Mouse (Mus musculus): ENCODE measurements around the gene Gm973. TPM values are rescaled to one million over a fixed set of nuclear protein-coding genes. Genes with fewer than 3 reads are reported as not detected.
A peak's percentile ranks its signal among the peaks of the same experiment; 100 is the strongest.

The Gm973 gene
- total RNA-seq, 2 experiments from 2014 or later, result 1.9 to 2.2 TPM

GRCm38 (mm10) chr1:59491517-59491916, 24.5 kb upstream of the Gm973 start:
- no peak for DNase-seq (ENCODE audit: low spot score in 2 of 2)

GRCm38 (mm10) chr1:59492432-59492831, 23.6 kb upstream of the Gm973 start:
- no peak for DNase-seq (ENCODE audit: low spot score in 2 of 2)

GRCm38 (mm10) chr1:59495970-59496369, 20.1 kb upstream of the Gm973 start:
- DNase-seq (ENCODE audit: low spot score in 2 of 2), result no peak

GRCm38 (mm10) chr1:59497741-59498613, 18.1 kb upstream of the Gm973 start:
- no peak for DNase-seq (ENCODE audit: low spot score in 2 of 2)

- DNase-seq (ENCODE audit: low spot score in 2 of 2), result no peak
These were observed 16.7 kb upstream of the Gm973 start for GRCm38 (mm10) chr1:59499327-59499726.

- no peak for DNase-seq (ENCODE audit: low spot score in 2 of 2)
These were observed 13.7 kb upstream of the Gm973 start for GRCm38 (mm10) chr1:59502355-59502754.

- DNase-seq (ENCODE audit: low spot score in 2 of 2), result no peak
These were observed 12.3 kb upstream of the Gm973 start for GRCm38 (mm10) chr1:59503659-59504301.

GRCm38 (mm10) chr1:59504302-59504700, 11.8 kb upstream of the Gm973 start:
- no peak for DNase-seq (ENCODE audit: low spot score in 2 of 2)

- peak in 1 of 2 experiments; percentile 22 for DNase-seq (ENCODE audit: low spot score in 2 of 2)
These were observed 7.5 kb upstream of the Gm973 start for GRCm38 (mm10) chr1:59508463-59509139.

- DNase-seq (ENCODE audit: low spot score in 2 of 2), result no peak
These were observed 4.3 kb upstream of the Gm973 start for GRCm38 (mm10) chr1:59511566-59512270.

GRCm38 (mm10) chr1:59520226-59520837, 4.3 kb downstream of the Gm973 start:
- DNase-seq (ENCODE audit: low spot score in 2 of 2), result no peak

- DNase-seq (ENCODE audit: low spot score in 2 of 2), result no peak
These were observed 6.4 kb downstream of the Gm973 start for GRCm38 (mm10) chr1:59522456-59522855.

- DNase-seq (ENCODE audit: low spot score in 2 of 2), result no peak
These were observed 7.4 kb downstream of the Gm973 start for GRCm38 (mm10) chr1:59523378-59523958.

GRCm38 (mm10) chr1:59524071-59524470, 8.0 kb downstream of the Gm973 start:
- no peak for DNase-seq (ENCODE audit: low spot score in 2 of 2)

GRCm38 (mm10) chr1:59524759-59525158, 8.7 kb downstream of the Gm973 start:
- no peak for DNase-seq (ENCODE audit: low spot score in 2 of 2)

GRCm38 (mm10) chr1:59527219-59527618, 11.2 kb downstream of the Gm973 start:
- no peak for DNase-seq (ENCODE audit: low spot score in 2 of 2)

- no peak for DNase-seq (ENCODE audit: low spot score in 2 of 2)
These were observed 19.1 kb downstream of the Gm973 start for GRCm38 (mm10) chr1:59534976-59535810.

GRCm38 (mm10) chr1:59538381-59538780, 22.3 kb downstream of the Gm973 start:
- DNase-seq (ENCODE audit: low spot score in 2 of 2), result no peak

GRCm38 (mm10) chr1:59540537-59541148, 24.6 kb downstream of the Gm973 start:
- DNase-seq (ENCODE audit: low spot score in 2 of 2), result no peak

Measured in gastrocnemius, postnatal 4 days (tissue).